Mouse (Mus musculus) E14TG2a.4 (cell line): ENCODE measurements at regions not wholly inside any gene's neighbourhood (a gene's known extent, or its start where the extent isn't known, plus 50 kb on each side); places are given as distances from the start of the nearest gene placed in this dataset.

ENCODE experiments used
- H3K27me3 ChIP-seq: 2 replicates; pipeline ENCODE4 v1.6.1; 2014; ENCODE audit warnings: low read length, control low read depth; ENCODE audit not compliant: insufficient read depth
- H3K36me3 ChIP-seq: 2 replicates; pipeline ENCODE4 v1.6.1; 2014; ENCODE audit warnings: low read length, control low read depth; ENCODE audit not compliant: insufficient read depth
- H3K4me1 ChIP-seq: replicated peaks from 2 replicates; pipeline ENCODE4 v1.6.1; 2014; ENCODE audit warnings: low read depth, low read length, control low read depth
- H3K4me3 ChIP-seq: replicated peaks from 2 replicates; pipeline ENCODE4 v1.5.1; 2014; ENCODE audit warnings: mild to moderate bottlenecking, low read length
- H3K9me3 ChIP-seq: 2 replicates; pipeline ENCODE4 v1.6.1; 2014; ENCODE audit warnings: low read length, control low read depth
- CTCF ChIP-seq: conservative IDR thresholded peaks from 2 replicates; pipeline ENCODE4 v1.5.1; 2014; ENCODE audit warnings: low read length
- NANOG ChIP-seq: IDR thresholded peaks from 2 replicates; pipeline ENCODE4 v1.6.1; 2014; ENCODE audit warnings: borderline replicate concordance, low read length, mixed read lengths
- POU5F1 ChIP-seq: IDR thresholded peaks from 2 replicates; pipeline ENCODE4 v1.6.1; 2014; ENCODE audit warnings: low read length, borderline replicate concordance

- Histone ChIP-seq H3K4me3 (no peak overlapping the region), H3K4me1 (no peaks in the 10 kb centered on the region), H3K36me3 (no peaks in the 10 kb centered on the region), H3K27me3 (no peaks in the 10 kb centered on the region), H3K9me3 (no peaks in the 10 kb centered on the region)
- TF ChIP-seq POU5F1 (no peak), CTCF (no peak), NANOG (no peak)
Observed at GRCm38 (mm10) chr2:45369914-45370614, 252.9 kb upstream of the Zeb2 start.

GRCm38 (mm10) chr2:45369432-45369831 is 252.2 kb upstream of the Zeb2 start:
- Histone ChIP-seq H3K27me3 (no peaks in the 10 kb centered on the region), H3K9me3 (no peaks in the 10 kb centered on the region), H3K4me1 (no peaks in the 10 kb centered on the region), H3K4me3 (no peak overlapping the region), H3K36me3 (no peaks in the 10 kb centered on the region)
- no peak for TF ChIP-seq POU5F1
- no peak for TF ChIP-seq NANOG

GRCm38 (mm10) chr2:45367436-45368193 is 250.4 kb upstream of the Zeb2 start:
- Histone ChIP-seq H3K4me1 (no peaks in the 10 kb centered on the region), H3K36me3 (no peaks in the 10 kb centered on the region), H3K9me3 (no peaks in the 10 kb centered on the region), H3K27me3 (no peaks in the 10 kb centered on the region), H3K4me3 (no peak overlapping the region)
- TF ChIP-seq POU5F1 (no peak), CTCF (no peak), NANOG (no peak)

- no peaks in the 10 kb centered on the region for H3K36me3 ChIP-seq
- TF ChIP-seq CTCF (no peak), NANOG (no peak), POU5F1 (no peak)
- no peaks in the 10 kb centered on the region for H3K4me1 ChIP-seq
- no peaks in the 10 kb centered on the region for H3K9me3 ChIP-seq
- H3K27me3 ChIP-seq, result no peaks in the 10 kb centered on the region
- H3K4me3 ChIP-seq, result no peak overlapping the region
Observed at GRCm38 (mm10) chr2:45357266-45357665, 240.1 kb upstream of the Zeb2 start.

GRCm38 (mm10) chr2:45356558-45357170 is 239.5 kb upstream of the Zeb2 start:
- Histone ChIP-seq H3K27me3 (no peaks in the 10 kb centered on the region), H3K36me3 (no peaks in the 10 kb centered on the region), H3K4me1 (no peaks in the 10 kb centered on the region), H3K9me3 (no peaks in the 10 kb centered on the region), H3K4me3 (no peak overlapping the region)
- TF ChIP-seq POU5F1 (no peak), CTCF (no peak), NANOG (no peak)

- H3K4me3 ChIP-seq, result no peak overlapping the region
- no peaks in the 10 kb centered on the region for H3K27me3 ChIP-seq
- no peaks in the 10 kb centered on the region for H3K4me1 ChIP-seq
- TF ChIP-seq CTCF (no peak), NANOG (no peak), POU5F1 (no peak)
- H3K9me3 ChIP-seq, result no peaks in the 10 kb centered on the region
- H3K36me3 ChIP-seq, result no peaks in the 10 kb centered on the region
Observed at GRCm38 (mm10) chr2:45356021-45356420, 238.8 kb upstream of the Zeb2 start.

GRCm38 (mm10) chr2:45351529-45352133 is 234.4 kb upstream of the Zeb2 start:
- Histone ChIP-seq H3K4me3 (no peak overlapping the region), H3K27me3 (no peaks in the 10 kb centered on the region), H3K9me3 (no peaks in the 10 kb centered on the region), H3K4me1 (no peaks in the 10 kb centered on the region), H3K36me3 (no peaks in the 10 kb centered on the region)
- no peak for TF ChIP-seq NANOG
- TF ChIP-seq CTCF, result no peak
- no peak for TF ChIP-seq POU5F1

- TF ChIP-seq NANOG (no peak), CTCF (no peak), POU5F1 (no peak)
- no peaks in the 10 kb centered on the region for H3K36me3 ChIP-seq
- H3K27me3 ChIP-seq, result no peaks in the 10 kb centered on the region
- no peaks in the 10 kb centered on the region for H3K4me1 ChIP-seq
- H3K4me3 ChIP-seq, result no peak overlapping the region
- H3K9me3 ChIP-seq, result no peaks in the 10 kb centered on the region
Observed at GRCm38 (mm10) chr2:45346358-45346757, 229.2 kb upstream of the Zeb2 start.
